Mouse (Mus musculus) MN1 (cell line): ENCODE measurements around the gene Hist2h2bb.
"Not testable (repeated sequence)": the region's sequence is repeated elsewhere in the genome, so short reads cannot be mapped to it uniquely, and the experiment has no call there.

ENCODE experiments used
- DNase-seq: peaks from one replicate; pipeline ENCODE4 v3.0.0-alpha.2; 2016; ENCODE audit warnings: low spot score

The Hist2h2bb gene

GRCm38 (mm10) chr3:96239949-96240798 lies 29.4 kb upstream of the Hist2h2bb start, which contains the start of gene Hist2h2aa2:
Gene Hist2h2aa2, minus strand, starts transcription at chr3:96240276.
- DNase-seq = peak; percentile 60

- DNase-seq = no peak
Observed at GRCm38 (mm10) chr3:96240799-96241197, 28.8 kb upstream of the Hist2h2bb start.

DNA sequence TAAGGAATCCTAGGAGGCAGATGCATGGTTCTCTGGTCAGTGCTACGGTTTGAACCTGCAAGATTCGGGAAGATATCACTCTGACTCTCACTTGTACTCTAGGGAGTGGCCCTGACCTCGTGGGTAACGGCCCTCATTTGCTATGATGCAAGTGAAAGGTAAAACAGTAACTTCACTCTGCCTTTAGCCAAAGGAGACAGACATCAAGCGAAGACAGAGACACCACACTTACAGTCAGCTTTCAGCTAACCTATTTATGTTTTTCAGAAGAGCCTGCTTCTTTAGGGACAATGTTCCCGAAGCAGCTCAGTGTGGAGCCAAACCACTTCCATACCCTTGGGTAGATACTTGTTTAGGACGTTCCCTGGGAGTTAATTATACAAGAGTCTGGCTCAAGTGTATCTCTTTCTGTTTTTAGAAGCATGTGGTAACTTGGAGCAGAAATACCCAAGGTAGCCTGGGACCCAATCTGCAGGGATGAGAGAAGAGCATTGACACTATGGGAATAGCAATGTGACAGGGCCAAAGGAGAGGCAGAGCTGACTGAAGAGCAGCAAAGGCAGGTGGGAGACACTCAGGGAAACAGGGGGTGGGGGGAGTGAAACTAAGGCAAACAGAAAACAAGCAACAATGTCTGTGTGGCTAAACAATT lies 25.5 kb upstream of the Hist2h2bb start:
- DNase-seq = peak; percentile 61

- peak; percentile 79 for DNase-seq
Observed at GRCm38 (mm10) chr3:96245003-96245886, 24.3 kb upstream of the Hist2h2bb start, which contains the start of gene Hist2h2aa1. Gene Hist2h2aa1, plus strand, starts transcription at chr3:96245497.

- DNase-seq = not testable (repeated sequence)
Observed at GRCm38 (mm10) chr3:96246018-96246417, 23.5 kb upstream of the Hist2h2bb start.

- not testable (repeated sequence) for DNase-seq
Observed at GRCm38 (mm10) chr3:96246427-96246856, 23.1 kb upstream of the Hist2h2bb start, which contains the start of gene Hist2h3c1. Gene Hist2h3c1, plus strand, starts transcription at chr3:96246685.

DNA sequence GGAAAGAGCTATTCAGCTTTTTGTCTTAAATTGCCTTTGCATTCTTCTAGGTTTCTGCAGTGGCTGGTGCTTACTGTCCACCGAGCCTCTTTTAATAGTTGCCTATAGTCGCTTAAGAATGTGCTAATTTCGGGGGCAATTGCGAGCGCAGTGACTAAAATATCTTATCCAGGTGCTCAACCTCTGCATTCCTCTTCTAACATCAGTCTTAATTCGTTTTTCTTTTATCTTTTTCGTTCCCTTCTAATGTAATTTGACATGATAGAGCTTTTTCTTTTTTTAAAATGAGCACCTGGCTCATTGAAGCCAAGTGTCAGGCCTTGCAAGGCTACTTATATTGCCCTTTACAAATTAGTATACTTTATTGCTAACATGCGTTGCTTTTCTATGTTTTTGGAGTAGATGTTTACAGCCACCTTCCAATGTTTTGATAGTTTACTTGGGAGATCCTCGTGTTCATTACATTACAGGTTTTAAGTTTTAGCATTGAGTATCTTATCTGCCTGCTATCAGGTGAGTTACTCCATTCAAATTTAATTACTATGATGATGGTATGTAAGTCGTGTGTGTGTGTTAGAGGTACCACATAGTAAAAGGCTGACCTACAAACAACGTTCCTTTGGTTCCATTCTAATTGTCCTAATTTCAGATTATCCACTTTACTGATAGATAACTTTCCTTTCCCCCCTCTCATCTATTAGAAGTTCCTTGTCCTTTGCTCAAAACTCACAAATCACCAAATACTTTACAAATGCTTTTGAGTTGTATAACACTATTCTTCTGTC lies 22.0 kb upstream of the Hist2h2bb start:
- DNase-seq = peak; percentile 26

- DNase-seq = no peak
Observed at GRCm38 (mm10) chr3:96248141-96249033, 21.2 kb upstream of the Hist2h2bb start.

DNA sequence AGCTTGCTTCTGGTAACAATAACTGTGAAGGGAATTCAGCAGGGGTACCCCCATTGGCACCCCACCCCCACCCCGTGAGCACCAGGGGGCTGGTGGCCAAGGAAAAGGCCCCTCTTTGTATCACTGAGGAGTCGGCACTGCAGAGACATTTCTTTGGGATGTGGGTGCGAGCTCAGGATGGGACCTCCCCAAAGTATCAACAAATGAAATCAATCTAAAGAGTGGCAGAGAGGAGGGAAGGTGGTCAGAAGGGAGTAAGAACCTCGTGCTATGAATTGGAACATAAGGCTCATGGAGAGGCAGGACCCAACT lies 20.6 kb upstream of the Hist2h2bb start:
- no peak for DNase-seq

- peak; percentile 55 for DNase-seq
Observed at GRCm38 (mm10) chr3:96250890-96251289, 18.7 kb upstream of the Hist2h2bb start.

DNA sequence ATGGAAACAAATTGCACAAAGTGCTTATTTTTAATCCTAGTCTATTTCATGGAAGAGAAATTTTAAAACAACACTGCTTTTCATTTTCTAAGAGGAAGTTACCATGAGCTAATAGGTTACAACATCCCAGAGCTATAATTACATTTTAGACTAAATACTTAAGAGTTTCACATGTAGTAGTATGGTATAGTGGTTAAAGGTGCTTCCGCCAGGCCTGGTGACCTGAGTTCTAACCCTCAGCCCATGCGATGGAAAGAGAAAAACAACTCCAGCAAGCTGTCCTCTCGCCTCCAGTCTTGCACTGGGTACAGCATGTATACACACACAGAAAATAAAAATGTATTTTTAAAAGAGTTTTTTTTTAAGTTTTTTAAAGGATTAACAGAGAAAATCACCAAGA lies 17.8 kb upstream of the Hist2h2bb start:
- no peak for DNase-seq

- no peak for DNase-seq
Observed at GRCm38 (mm10) chr3:96254683-96255355, 14.7 kb upstream of the Hist2h2bb start.

GRCm38 (mm10) chr3:96255926-96256593 lies 13.5 kb upstream of the Hist2h2bb start:
- DNase-seq = no peak

- DNase-seq = no peak
Observed at GRCm38 (mm10) chr3:96257190-96257589, 12.4 kb upstream of the Hist2h2bb start.

DNA sequence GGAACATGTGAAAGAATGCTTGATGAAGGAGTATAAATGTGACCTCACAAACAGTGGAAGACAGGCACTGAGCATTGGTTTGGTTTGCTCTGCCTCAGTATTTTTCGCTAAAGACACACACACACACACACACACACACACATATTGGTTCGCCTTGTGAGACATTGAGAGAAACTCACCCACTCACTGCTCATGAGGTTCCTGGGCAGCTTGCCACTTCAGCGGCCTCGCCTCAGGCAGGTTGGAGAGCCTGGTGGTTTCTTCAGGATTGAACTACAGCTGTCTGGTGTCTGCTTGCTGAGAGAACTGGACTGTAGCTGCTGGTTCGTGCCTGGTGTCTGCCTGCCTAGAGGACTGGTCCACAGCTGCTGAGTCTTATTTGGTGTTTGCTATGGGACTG lies 9.3 kb upstream of the Hist2h2bb start:
- no peak for DNase-seq

- peak; percentile 31 for DNase-seq
Observed at GRCm38 (mm10) chr3:96261623-96262022, 7.9 kb upstream of the Hist2h2bb start.

DNA sequence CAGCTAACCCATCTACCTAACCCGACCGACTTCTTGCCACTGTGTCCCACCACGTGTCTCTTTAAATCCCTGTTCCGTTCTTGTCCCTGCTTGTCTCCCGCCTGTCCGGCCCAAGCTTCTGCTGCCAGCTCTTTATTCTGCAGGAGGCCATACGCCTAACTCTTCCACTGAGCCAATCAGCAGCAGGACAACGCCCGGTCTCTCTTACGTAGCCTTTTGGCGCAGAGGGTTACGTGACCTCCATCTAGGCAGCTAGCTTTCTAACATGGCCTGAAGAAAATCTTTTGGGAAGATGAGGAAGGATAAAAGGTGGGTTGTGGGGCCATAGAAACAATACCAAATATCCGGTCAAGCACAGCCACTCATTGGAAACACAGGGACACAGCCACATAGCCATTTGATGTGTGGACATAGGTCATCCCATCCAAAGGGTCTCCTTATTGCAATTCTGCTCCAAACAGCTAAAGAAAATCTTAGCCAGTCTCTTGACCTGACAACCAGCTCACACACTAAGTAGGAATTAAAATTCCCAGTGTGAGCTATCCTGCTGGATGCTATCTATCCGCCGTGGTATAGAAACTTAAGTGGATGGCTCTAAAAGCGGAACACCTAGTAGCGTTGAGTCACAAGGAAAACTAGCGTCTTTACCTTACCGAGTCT lies 7.2 kb upstream of the Hist2h2bb start:
- peak; percentile 91 for DNase-seq

- peak; percentile 98 for DNase-seq
Observed at GRCm38 (mm10) chr3:96262979-96263550, 6.5 kb upstream of the Hist2h2bb start, which contains the start of gene Hist2h4. Gene Hist2h4, minus strand, starts transcription at chr3:96263311.
